Mouse (Mus musculus): Measurements from ENCODE around the gene AC124108.1. TPM values are rescaled to one million over a fixed set of nuclear protein-coding genes. Genes with fewer than 3 reads are reported as not detected.

AC124108.1 gene
- 14.4 and 16.0 TPM in 2 replicates for polyA plus RNA-seq (2012; rRNA removed)

DNA sequence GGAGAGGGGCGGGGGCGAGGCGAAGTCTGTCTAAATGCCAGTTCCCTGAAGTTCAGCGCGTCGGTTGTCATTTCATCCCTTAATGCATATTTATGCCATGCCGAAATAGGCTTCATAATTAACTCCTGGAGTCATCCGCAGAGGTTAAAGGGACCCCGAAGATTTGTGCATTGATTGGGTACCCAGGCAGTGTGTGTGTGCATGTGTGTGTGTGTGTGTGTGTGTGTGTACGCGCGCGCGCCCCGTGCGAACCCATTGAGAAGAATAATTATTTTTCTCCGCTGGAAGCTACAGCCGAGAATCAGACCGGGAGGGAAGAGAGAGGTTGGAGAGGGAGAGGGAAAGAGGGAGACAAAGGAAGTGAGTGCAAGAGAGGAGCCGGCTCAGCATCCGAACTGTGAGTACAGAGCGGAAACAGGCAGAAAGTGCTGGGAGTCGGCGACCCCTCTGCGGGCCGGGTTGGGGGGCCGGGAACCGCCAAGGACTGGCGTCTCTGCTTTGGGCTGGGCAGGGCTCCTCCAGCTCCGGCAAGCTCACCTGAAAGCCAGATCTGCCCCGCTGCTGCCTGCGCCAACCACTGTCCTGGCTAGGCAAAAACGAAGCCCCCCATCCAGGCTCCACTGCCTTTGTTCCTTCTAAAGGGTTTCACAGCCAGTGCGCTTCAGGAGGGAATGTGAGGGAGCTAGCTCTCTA lies at the start of gene AC124108.1, which contains the start of gene Lemd1:
AC124108.1 (plus strand) TSS at position 365 of the 693 bp plus-strand sequence.
Lemd1 (plus strand) TSS at position 339 of the 693 bp plus-strand sequence.

DNA sequence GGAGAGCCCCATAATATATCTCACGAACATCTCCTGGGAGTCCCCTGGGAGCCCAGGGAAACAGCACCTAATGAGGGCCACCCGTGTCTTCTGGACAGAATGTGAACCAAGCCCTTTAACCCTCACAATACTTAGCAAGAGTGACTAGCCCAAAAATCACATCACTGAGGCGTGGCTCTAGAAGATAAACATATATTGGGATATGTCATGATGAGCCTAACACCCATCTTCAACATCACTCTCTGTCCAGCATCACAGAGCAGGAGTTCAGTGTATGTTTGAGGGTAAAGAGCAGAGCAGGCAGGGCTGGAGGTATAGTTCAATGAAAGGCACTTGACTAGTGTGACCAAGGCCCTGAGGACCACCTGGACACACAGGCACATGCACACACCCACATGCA lies 38.4 kb downstream of the AC124108.1 start, which contains the start of gene Gm10188:
Gm10188 (minus strand) TSS at position 101 of the 400 bp plus-strand sequence.

Other genes starting within 250 kb of the AC124108.1 start
- 9.5 and 15.7 TPM in 2 replicates for gene Slc45a3, start 228.5 kb upstream of the AC124108.1 start, polyA plus RNA-seq (2012; rRNA removed)
- 25.6 and 31.1 TPM in 2 replicates for gene Elk4, start 183.8 kb upstream of the AC124108.1 start, polyA plus RNA-seq (2012; rRNA removed)
- 0.07 and 0.48 TPM in 2 replicates for gene Mfsd4a, start 123.4 kb upstream of the AC124108.1 start, polyA plus RNA-seq (2012; rRNA removed)
- 0.61 and 3.6 TPM in 2 replicates for gene Cdk18, start 51.8 kb upstream of the AC124108.1 start, polyA plus RNA-seq (2012; rRNA removed)
- gene Lemd1, start within 50 bp of the AC124108.1 start, polyA plus RNA-seq (2012; rRNA removed): 15.5 and 40.5 TPM in 2 replicates
- not detected in 2 replicates for gene Gm10188, start 38.3 kb downstream of the AC124108.1 start, polyA plus RNA-seq (2012; rRNA removed)
- gene Klhdc8a, start 107.2 kb downstream of the AC124108.1 start, polyA plus RNA-seq (2012; rRNA removed): 2.1 and 2.4 TPM in 2 replicates
- 26.8 and 52.5 TPM in 2 replicates for gene Nuak2, start 124.7 kb downstream of the AC124108.1 start, polyA plus RNA-seq (2012; rRNA removed)
- gene Tmcc2, start 199.8 kb downstream of the AC124108.1 start, polyA plus RNA-seq (2012; rRNA removed): 27.5 and 31.1 TPM in 2 replicates
- 11.1 and 14.5 TPM in 2 replicates for gene Dstyk, start 226.1 kb downstream of the AC124108.1 start, polyA plus RNA-seq (2012; rRNA removed)

Data from central nervous system, embryonic 11.5 days (tissue).